Mouse (Mus musculus) liver, adult 2 months (tissue): ENCODE results near the gene Marcksl1. TPM values are rescaled to one million over a fixed set of nuclear protein-coding genes. Genes with fewer than 3 reads are reported as not detected.
"Not testable (repeated sequence)": the region's sequence is repeated elsewhere in the genome, so short reads cannot be mapped to it uniquely, and the experiment has no call there.

Experiments
- DNase-seq: peaks from one replicate; pipeline ENCODE4 v3.0.0-alpha.2; 2011; ENCODE audit warnings: low read depth, low spot score; ENCODE audit errors: extremely low read depth
- H3K27ac ChIP-seq: fragments of 200-500 bp; replicated peaks from 2 replicates; pipeline ENCODE4 v1.5.1; 2012; ENCODE audit warnings: low read depth, mild to moderate bottlenecking, control low read depth, inconsistent platforms, low read length; ENCODE audit not compliant: insufficient read depth
- H3K27me3 ChIP-seq: fragments of 200-500 bp; 2 replicates; pipeline ENCODE4 v1.6.1; 2012; ENCODE audit warnings: mild to moderate bottlenecking, moderate library complexity, low read length, inconsistent platforms; ENCODE audit not compliant: control insufficient read depth, insufficient read depth
- H3K36me3 ChIP-seq: fragments of 200-500 bp; 2 replicates; pipeline ENCODE4 v1.6.1; 2012; ENCODE audit warnings: low read length, inconsistent platforms; ENCODE audit not compliant: control insufficient read depth, insufficient read depth
- H3K4me1 ChIP-seq: fragments of 200-500 bp; 2 replicates; pipeline ENCODE4 v1.6.1; 2011; ENCODE audit warnings: low read length; ENCODE audit not compliant: control insufficient read depth, insufficient read depth
- H3K4me3 ChIP-seq: fragments of 200-500 bp; 2 replicates; pipeline ENCODE4 v1.5.1; 2011; ENCODE audit warnings: low read depth, mild to moderate bottlenecking, control low read depth, low read length, moderate library complexity; ENCODE audit not compliant: insufficient read depth
- H3K79me2 ChIP-seq: fragments of 200-500 bp; 2 replicates; pipeline ENCODE4 v1.6.1; 2012; ENCODE audit warnings: inconsistent platforms, mild to moderate bottlenecking, low read length, moderate library complexity; ENCODE audit not compliant: control insufficient read depth, insufficient read depth
- H3K9ac ChIP-seq: fragments of 200-500 bp; 2 replicates; pipeline ENCODE4 v1.6.1; 2012; ENCODE audit warnings: low read depth, mild to moderate bottlenecking, control low read depth, inconsistent platforms, low read length
- CTCF ChIP-seq: fragments of 200-500 bp; IDR thresholded peaks from 2 replicates; pipeline ENCODE4 v1.5.1; 2011; ENCODE audit warnings: low read depth, low read length, control low read depth
- POLR2A ChIP-seq: fragments of 200-500 bp; IDR thresholded peaks from 2 replicates; pipeline ENCODE4 v1.6.1; 2011; ENCODE audit warnings: low read length, control low read depth; ENCODE audit not compliant: insufficient read depth; ENCODE audit errors: extremely low read depth
- WGBS: fragments of 180-500 bp; shearing (Covaris S2); methylation state at CpG from one replicate; pipeline ENCODE4 v1.1.7; 2018; 5-methylcytosine and 5-hydroxymethylcytosine counted together
- polyA plus RNA-seq: library from polyadenylated mRNA; depleted of rRNA; stranded (reverse); fragments of >200 nt; gene quantifications from 2 replicates; pipeline ENCODE4 v1.2.3, GENCODE M21; 2012
- total RNA-seq: library from RNA; depleted of rRNA; stranded (reverse); fragments of >200 nt; gene quantifications from 2 replicates; pipeline ENCODE4 v1.2.3, GENCODE M21; 2014

The Marcksl1 gene
- total and polyA plus RNA-seq, 2 experiments = 5.3 to 11.1 TPM

DNA sequence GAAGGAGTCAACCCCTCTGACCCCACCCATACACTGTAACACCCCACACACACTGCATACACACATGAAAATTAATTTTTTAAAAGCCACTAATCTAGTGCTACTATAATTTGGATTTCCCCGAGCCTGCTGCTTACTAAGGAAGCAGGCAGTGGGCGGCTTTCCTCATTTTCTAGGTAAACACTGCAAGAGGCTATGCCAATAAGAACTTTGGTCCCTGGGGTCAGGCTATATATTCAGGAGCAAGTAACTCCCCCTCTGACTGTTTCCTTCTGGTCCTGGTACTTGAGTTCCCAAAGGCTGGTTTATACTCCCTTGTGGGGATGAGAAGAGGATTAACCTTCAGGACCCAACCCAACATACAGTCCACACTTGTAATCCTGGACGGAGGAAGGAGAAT, 12.5 kb downstream of the Marcksl1 start:
- Histone ChIP-seq H3K36me3 (peaks cover 49% of the 10 kb centered on the region), H3K9ac (no peak overlapping the region), H3K27me3 (no peaks in the 10 kb centered on the region), H3K27ac (no peak overlapping the region), H3K4me1 (no peaks in the 10 kb centered on the region), H3K79me2 (no peaks in the 10 kb centered on the region), H3K4me3 (no peak overlapping the region)
- TF ChIP-seq CTCF (no peak), POLR2A (no peak)
- no peak for DNase-seq
- 60% methylated on average over 3 of the region's 3 CpGs for WGBS

DNA sequence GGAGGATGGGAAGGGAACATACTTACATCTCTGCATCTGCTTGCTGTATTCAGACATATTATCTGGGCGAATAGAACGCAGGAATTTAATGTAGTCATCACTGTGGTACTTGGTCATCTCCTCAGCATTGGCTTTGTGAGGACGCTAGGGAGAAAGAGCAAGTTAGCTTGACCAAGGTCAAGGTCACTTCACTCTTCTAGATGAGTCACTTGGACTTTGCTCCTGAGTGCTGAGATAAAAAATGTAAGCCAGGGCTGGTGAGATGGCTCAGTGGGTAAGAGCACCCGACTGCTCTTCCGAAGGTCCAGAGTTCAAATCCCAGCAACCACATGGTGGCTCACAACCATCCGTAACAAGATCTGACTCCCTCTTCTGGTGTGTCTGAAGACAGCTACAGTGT, 15.5 kb downstream of the Marcksl1 start:
- not testable (repeated sequence) for H3K79me2 ChIP-seq, H3K27me3 ChIP-seq, H3K4me3 ChIP-seq, H3K9ac ChIP-seq, H3K27ac ChIP-seq, H3K4me1 ChIP-seq
- 64% methylated on average over 6 of the region's 6 CpGs for WGBS
- DNase-seq = peak; percentile 34
- H3K36me3 ChIP-seq = peaks cover 40% of the 10 kb centered on the region

DNA sequence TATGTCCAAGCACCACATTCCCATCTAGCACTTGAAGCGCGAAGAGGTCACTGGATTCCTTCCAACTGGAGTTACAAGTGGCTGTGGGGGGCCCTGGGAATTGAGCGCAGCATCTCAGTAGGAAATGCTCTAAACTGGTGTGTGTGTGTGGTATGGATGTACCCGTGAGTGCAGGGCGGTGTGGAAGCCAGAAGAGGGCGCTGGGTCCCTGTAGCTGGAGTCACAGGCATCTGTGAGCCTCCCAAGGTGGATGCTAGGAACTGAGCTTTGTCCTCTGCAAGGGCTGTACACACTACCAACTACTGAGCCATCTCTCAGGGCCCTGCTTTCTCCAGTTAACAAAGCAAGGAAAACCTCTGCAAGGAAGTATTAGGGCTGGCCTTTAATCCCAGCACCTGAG, 26.6 kb downstream of the Marcksl1 start:
- H3K79me2 ChIP-seq = peaks cover 20% of the 10 kb centered on the region
- no peak overlapping the region for H3K4me3 ChIP-seq
- H3K36me3 ChIP-seq = peaks cover 5% of the 10 kb centered on the region; the same call in 1 of the 2 replicates
- H3K27ac ChIP-seq = no peak overlapping the region
- WGBS = 88% methylated on average over 6 of the region's 6 CpGs
- DNase-seq = peak; percentile 9
- H3K4me1 ChIP-seq = peaks cover 7% of the 10 kb centered on the region
- H3K9ac ChIP-seq = no peak overlapping the region
- TF ChIP-seq POLR2A = no peak
- TF ChIP-seq CTCF = peak; percentile 79
- no peaks in the 10 kb centered on the region for H3K27me3 ChIP-seq

DNA sequence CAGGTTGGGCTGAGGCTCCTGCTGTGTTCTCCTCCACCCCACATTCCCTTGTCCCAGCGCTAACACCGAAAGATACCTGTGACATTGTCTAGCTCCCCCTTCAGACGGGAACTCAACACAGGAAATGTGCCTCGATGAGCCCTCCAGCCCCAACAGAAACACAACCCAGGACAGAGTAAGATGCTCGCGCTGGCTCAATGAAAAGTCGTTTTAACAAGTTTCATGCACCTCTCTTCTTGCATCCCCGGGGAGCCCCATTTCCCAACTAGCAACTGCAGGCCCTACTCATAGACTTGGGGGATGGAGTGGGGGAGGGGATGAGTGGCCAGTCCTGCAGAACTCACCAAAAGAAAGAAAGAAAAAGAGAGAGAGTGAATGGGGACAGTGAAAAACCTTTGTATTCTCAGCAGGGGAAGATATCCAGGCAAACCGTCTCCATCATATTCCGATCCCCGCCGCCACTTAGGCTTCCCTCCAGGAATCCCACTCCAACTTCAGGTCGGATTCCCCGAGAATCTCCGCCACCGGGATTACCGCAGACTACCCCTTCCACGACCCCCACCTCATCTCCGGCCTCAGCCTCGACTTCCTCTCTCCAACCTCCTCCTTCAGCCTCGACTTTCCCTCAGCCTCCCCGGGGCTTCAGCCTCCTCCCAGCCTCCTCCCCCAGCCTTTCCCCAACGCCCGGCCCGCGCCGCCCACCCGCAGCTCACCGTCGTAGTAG, 28.6 kb downstream of the Marcksl1 start:
- Histone ChIP-seq H3K79me2 (peaks cover 17% of the 10 kb centered on the region), H3K27me3 (no peaks in the 10 kb centered on the region), H3K36me3 (no peaks in the 10 kb centered on the region), H3K9ac (peak overlapping the region; percentile 94), H3K4me1 (peaks cover 7% of the 10 kb centered on the region), H3K27ac (peak overlapping the region; percentile 33; the same call in 1 of the 2 replicates), H3K4me3 (peak overlapping the region; percentile 78)
- no peak for DNase-seq
- TF ChIP-seq POLR2A = no peak
- no peak for TF ChIP-seq CTCF
- WGBS = under 1% methylated on average over 30 of the region's 30 CpGs

DNA sequence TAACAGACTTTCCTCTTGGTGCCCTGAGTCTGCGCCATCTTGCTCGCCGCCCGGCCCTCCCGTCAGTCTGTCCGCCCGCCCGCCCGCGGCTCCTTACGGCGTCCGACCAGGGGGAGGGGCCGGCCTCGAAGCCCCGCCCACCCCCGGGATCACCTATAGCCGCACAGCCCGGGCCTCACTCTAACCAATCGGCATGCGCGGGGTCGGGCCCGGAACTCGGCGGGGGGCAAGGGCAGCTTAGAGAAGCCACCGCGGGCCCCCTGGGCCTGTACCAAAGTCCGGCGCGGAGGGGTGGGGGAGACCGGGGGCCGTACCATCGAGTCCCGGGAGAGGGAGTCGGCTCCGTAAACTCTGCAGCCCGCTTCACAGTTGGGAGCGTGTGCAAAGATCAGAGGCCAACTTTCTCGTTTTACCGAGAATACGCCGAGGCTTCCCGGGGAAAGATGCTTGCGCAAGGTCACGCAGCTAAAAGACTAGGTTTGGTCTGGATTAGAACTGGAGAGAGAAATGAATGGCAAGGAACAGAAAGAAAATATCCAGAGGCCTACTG, 29.3 kb downstream of the Marcksl1 start, which contains the start of gene Hdac1:
Hdac1 (minus strand) TSS at position 122 of the 550 bp plus-strand sequence.
- peak within 1 kb of the TSS; percentile 78 for H3K4me3 ChIP-seq
- H3K36me3 ChIP-seq = no peaks in the 10 kb centered on the region
- H3K79me2 ChIP-seq = peaks cover 17% of the 10 kb centered on the region
- H3K27me3 ChIP-seq = no peaks in the 10 kb centered on the region
- peak within 1 kb of the TSS; percentile 50 for H3K27ac ChIP-seq
- 1% methylated on average over 46 of the region's 46 CpGs for WGBS
- peaks cover 7% of the 10 kb centered on the region for H3K4me1 ChIP-seq
- peak within 1 kb of the TSS; percentile 94 for H3K9ac ChIP-seq
- TF ChIP-seq CTCF = 0 out of 2 replicates have a peak, but pooled peaks have one; percentile 7
- peak; percentile 92; the same call in 1 of the 2 replicates for TF ChIP-seq POLR2A
- DNase-seq = peak; percentile 82

DNA sequence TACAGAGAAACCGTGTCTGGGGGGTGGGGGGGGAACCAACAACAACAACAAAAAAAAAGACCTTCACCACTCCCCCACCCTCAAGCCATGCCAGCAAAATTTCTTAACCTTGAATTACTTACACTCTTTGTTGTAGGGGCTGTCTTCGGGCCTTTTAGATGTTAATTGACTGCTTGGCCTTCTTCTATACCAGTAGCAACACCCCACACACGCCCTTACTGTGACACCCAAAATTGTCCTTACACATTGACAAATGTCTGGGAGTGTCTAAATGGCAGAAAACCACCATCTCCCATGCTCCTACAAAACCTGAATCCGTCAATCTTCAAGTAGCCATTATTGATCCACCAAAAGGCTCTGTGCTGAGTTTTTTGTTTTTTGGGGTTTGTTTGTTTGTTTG, 30.7 kb downstream of the Marcksl1 start:
- 100% methylated on average over 4 of the region's 4 CpGs for WGBS
- H3K27me3 ChIP-seq = no peaks in the 10 kb centered on the region
- H3K36me3 ChIP-seq = no peaks in the 10 kb centered on the region
- DNase-seq = no peak
- TF ChIP-seq POLR2A (no peak), CTCF (no peak)
- H3K9ac ChIP-seq = no peak overlapping the region
- peaks cover 17% of the 10 kb centered on the region; the same call in 1 of the 2 replicates for H3K79me2 ChIP-seq
- peaks cover 7% of the 10 kb centered on the region for H3K4me1 ChIP-seq
- no peak overlapping the region for H3K27ac ChIP-seq
- no peak overlapping the region for H3K4me3 ChIP-seq

DNA sequence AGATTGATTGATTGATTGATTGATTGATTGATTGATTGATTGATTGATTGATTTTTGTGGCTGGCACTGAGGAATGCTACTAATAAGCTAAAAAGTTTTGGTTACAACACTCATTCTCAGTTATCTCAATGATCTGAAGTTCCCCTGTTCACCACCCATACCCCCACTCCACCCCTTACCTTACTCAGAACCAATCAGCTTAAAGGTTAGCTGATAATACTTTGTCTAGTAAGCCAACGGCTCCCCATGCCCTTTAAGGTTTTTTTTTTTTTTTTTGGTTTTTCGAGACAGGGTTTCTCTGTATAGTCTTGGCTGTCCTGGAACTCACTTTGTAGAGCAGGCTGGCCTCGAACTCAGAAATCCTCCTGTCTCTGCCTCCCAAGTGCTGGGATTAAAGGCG, 34.2 kb downstream of the Marcksl1 start:
- not testable (repeated sequence) for H3K36me3 ChIP-seq, H3K9ac ChIP-seq, H3K79me2 ChIP-seq, H3K4me3 ChIP-seq, H3K27ac ChIP-seq, DNase-seq, H3K27me3 ChIP-seq, H3K4me1 ChIP-seq
- 80% methylated on average over 4 of the region's 4 CpGs for WGBS
